Mouse (Mus musculus) spleen, postnatal 14 days (tissue): ENCODE measurements around the gene Olfr1076.
A peak's percentile ranks its signal among the peaks of the same experiment; 100 is the strongest.
"Not testable (repeated sequence)": the region's sequence is repeated elsewhere in the genome, so short reads cannot be mapped to it uniquely, and the experiment has no call there.

Experiments
- DNase-seq, 2 experiments: peaks; one replicate each; pipeline ENCODE4 v3.0.0; 2021 to 2022; ENCODE audit warnings: low spot score in 2 of 2

The Olfr1076 gene

GRCm38 (mm10) chr2:86508161-86508560 is at the start of gene Olfr1076:
Gene Olfr1076, plus strand, starts transcription at chr2:86508461.
- no peak for DNase-seq

- no peak for DNase-seq
Observed at GRCm38 (mm10) chr2:86460434-86460833, 47.8 kb upstream of the Olfr1076 start.

GRCm38 (mm10) chr2:86464442-86465109 is 43.7 kb upstream of the Olfr1076 start:
- peak; percentile 2 to 8 for DNase-seq

GRCm38 (mm10) chr2:86487286-86487685 is 21.0 kb upstream of the Olfr1076 start, which contains the start of gene Olfr228:
Gene Olfr228, minus strand, starts transcription at chr2:86487386.
- DNase-seq, result no peak

- DNase-seq, result no peak
Observed at GRCm38 (mm10) chr2:86530991-86531390, 22.7 kb downstream of the Olfr1076 start.

- DNase-seq, result no peak
Observed at GRCm38 (mm10) chr2:86542380-86542779, 34.1 kb downstream of the Olfr1076 start, which contains the start of gene Olfr1079. Gene Olfr1079, minus strand, starts transcription at chr2:86542480.

GRCm38 (mm10) chr2:86558135-86558534 is 49.9 kb downstream of the Olfr1076 start, which contains the start of gene Olfr1080:
Gene Olfr1080, minus strand, starts transcription at chr2:86558235.
- DNase-seq, result not testable (repeated sequence)
